Mouse (Mus musculus): ENCODE results near the gene Sox1. TPM values are rescaled to one million over a fixed set of nuclear protein-coding genes. Genes with fewer than 3 reads are reported as not detected.

Gene Sox1
- not detected in 2 replicates for polyA plus RNA-seq (2012; ENCODE audit: low replicate concordance)

DNA sequence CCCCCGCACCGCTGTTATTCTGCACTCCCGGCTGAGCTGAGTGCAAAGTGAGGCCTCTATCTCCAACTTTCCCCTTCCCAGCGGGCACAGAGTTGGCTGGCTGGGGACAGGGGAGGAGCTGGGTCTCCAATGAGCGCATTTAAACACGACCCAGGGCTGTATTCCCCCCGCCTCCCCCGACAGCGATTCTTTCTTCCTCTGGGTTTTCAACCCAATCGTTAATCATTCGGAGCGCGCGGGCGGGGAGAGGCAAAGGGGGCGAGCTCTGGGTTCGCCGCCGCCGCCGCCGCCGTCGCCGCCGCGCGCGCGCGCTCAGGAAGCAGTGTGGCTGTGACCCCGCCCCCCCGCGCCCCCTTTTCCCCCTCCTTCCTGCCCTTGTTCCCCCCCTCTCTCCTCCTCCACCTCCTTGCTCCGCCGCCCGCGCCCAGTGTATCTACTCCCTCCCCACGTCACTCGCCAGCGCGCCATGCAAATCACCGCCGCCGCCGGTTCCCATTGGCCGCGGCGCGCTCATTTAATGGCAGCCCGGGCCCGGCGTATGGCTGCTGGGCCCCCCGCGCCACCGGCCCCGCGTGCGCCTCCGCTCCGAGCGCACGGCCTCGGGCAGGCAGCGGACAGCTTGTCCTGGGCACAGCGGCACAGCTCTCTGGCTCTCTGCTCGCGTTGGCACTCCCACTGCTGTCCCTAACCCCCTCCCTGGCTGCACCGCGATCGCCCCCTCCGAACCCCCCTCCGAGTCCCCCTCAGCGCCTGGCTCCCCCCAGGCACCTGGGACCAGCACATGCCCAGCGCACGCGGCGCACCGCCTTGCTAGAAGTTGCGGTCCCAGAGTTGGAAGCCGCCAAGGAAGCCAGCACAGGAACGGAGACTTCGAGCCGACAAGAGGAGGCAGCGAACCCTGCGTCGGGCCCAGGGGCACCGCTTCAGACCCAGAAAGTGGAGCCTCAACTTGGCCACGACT is at the start of gene Sox1:
TSS of gene Sox1 (plus strand) at position 225 of the 961 bp plus-strand sequence.

Other genes starting within 250 kb of the Sox1 start
- not detected in 2 replicates for gene A230072I06Rik, start 116.5 kb upstream of the Sox1 start, polyA plus RNA-seq (2012; ENCODE audit: low replicate concordance)
- not detected in 2 replicates for gene Spaca7, start 177.7 kb downstream of the Sox1 start, polyA plus RNA-seq (2012; ENCODE audit: low replicate concordance)

Data from hematopoietic multipotent progenitor cell, adult 10-12 weeks (in vitro differentiated cells).